Mouse (Mus musculus) liver, adult 2 months (tissue): ENCODE results near the gene Map3k1.

Source experiments
- CTCF ChIP-seq: fragments of 200-500 bp; IDR thresholded peaks from 2 replicates; pipeline ENCODE4 v1.5.1; 2011; ENCODE audit warnings: low read depth, low read length, control low read depth
- POLR2A ChIP-seq: fragments of 200-500 bp; IDR thresholded peaks from 2 replicates; pipeline ENCODE4 v1.6.1; 2011; ENCODE audit warnings: low read length, control low read depth; ENCODE audit not compliant: insufficient read depth; ENCODE audit errors: extremely low read depth

DNA sequence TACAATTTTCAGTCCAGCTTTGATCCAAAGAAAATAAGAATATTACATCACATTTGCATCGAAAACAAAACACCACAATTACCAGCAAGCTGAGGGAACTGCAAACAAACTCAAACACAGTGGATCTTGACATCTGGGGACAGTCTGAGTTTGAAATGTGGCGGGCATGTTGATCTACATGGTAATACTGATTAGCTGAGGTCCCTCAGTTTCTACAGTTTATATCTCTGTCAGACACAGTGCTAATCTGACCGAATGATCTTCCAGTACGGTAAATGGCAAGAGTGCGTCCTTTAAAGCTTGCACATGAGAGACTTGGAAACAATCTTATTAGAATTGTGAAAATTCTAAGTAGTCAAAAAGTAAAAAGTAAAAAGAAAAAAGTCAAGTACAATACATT, 62.0 kb downstream of the Map3k1 start:
- TF ChIP-seq POLR2A (no peak), CTCF (no peak)
